Mouse (Mus musculus): ENCODE measurements around the gene Wdr81. TPM values are rescaled to one million over a fixed set of nuclear protein-coding genes. Genes with fewer than 3 reads are reported as not detected.

Wdr81 gene
- 21.9 TPM for polyA plus RNA-seq (2017; shearing (Covaris generic))

GRCm38 (mm10) chr11:75453991-75454930 is at the start of gene Wdr81:
TSS of gene Wdr81 (minus strand) at chr11:75454717.

GRCm38 (mm10) chr11:75486601-75487285 is 32.2 kb upstream of the Wdr81 start, which contains the start of gene Prpf8:
TSS of gene Prpf8 (plus strand) at chr11:75486816.

GRCm38 (mm10) chr11:75460844-75461742 is 6.6 kb upstream of the Wdr81 start, which contains the start of gene Tlcd2:
TSS of gene Tlcd2 (plus strand) at chr11:75461715.

GRCm38 (mm10) chr11:75439363-75439762 is 15.2 kb downstream of the Wdr81 start, which contains the start of gene Serpinf2:
TSS of gene Serpinf2 (minus strand) at chr11:75439591.

GRCm38 (mm10) chr11:75422013-75422792 is 32.3 kb downstream of the Wdr81 start, which contains the start of gene Serpinf1:
TSS of gene Serpinf1 (minus strand) at chr11:75422701.

Other genes starting within 250 kb of the Wdr81 start
- 156 TPM for gene Rpa1, start 106.4 kb downstream of the Wdr81 start, polyA plus RNA-seq (2017; shearing (Covaris generic))
- 21.9 TPM for gene Smyd4, start 106.3 kb downstream of the Wdr81 start, polyA plus RNA-seq (2017; shearing (Covaris generic))
- gene Serpinf1, start 32.0 kb downstream of the Wdr81 start, polyA plus RNA-seq (2017; shearing (Covaris generic)): 3.3 TPM
- not detected for gene Serpinf2, start 15.1 kb downstream of the Wdr81 start, polyA plus RNA-seq (2017; shearing (Covaris generic))
- gene Tlcd2, start 7.0 kb upstream of the Wdr81 start, polyA plus RNA-seq (2017; shearing (Covaris generic)): 8.3 TPM
- gene Prpf8, start 32.1 kb upstream of the Wdr81 start, polyA plus RNA-seq (2017; shearing (Covaris generic)): 75.9 TPM
- not detected for gene Rilp, start 55.4 kb upstream of the Wdr81 start, polyA plus RNA-seq (2017; shearing (Covaris generic))
- gene Scarf1, start 58.8 kb upstream of the Wdr81 start, polyA plus RNA-seq (2017; shearing (Covaris generic)): 1.4 TPM
- gene Slc43a2, start 77.0 kb upstream of the Wdr81 start, polyA plus RNA-seq (2017; shearing (Covaris generic)): 80.3 TPM
- 55.6 TPM for gene Pitpna, start 133.4 kb upstream of the Wdr81 start, polyA plus RNA-seq (2017; shearing (Covaris generic))
- 130 TPM for gene Inpp5k, start 176.3 kb upstream of the Wdr81 start, polyA plus RNA-seq (2017; shearing (Covaris generic))
- gene Myo1c, start 195.8 kb upstream of the Wdr81 start, polyA plus RNA-seq (2017; shearing (Covaris generic)): 46.1 TPM
- gene Crk, start 224.5 kb upstream of the Wdr81 start, polyA plus RNA-seq (2017; shearing (Covaris generic)): 11.5 TPM

Measured in activated CD4-positive, CD25-positive, alpha-beta regulatory T cell, adult 9 weeks (primary cell).